Mouse (Mus musculus): Measurements from ENCODE around the gene Ambra1.

Gene Ambra1

GRCm38 (mm10) chr2:91921181-91921789, 191.4 kb downstream of the Ambra1 start:
- in situ Hi-C loops (cut with MboI, MseI), result no loop called here

DNA sequence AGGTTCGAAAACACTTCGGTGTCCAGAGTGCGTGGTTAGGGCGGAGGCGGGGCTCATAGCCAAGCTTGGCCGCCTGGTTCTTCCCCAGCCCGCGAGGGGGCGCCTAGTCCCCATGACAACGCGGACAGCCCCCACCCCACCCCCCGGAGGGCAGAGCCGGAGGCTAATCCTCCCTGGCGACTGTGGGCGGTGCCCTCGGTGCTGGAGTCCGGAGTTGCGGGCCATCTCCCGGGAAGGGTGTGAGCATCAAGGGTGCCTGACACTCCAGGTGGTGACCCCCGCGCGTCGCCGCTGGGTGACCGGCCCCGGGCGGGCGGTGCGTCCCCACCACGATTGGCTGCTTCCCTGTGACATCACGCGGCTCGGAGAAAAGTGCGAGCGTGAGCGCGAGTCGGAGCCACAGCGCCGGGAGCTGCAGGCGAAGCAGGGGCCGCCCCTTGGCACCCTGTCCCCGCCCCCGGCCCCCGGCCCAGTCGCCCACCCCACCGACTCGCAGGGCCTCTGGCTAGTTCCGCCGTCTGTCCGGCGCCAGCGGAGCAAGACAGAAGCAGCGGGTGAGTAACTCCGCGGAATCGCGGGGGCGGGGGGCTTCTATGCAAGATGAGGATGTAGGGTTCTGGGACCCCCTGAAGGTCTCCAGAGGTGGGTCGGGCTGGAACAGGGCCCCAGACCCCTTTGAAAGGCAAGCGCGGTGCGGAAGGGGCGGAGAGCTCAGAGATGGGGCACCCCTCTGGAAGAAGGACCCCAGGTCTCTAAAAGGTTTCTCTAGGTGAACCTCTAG, 192.0 kb downstream of the Ambra1 start:
- in situ Hi-C loops (cut with MboI, MseI), result no loop called here

DNA sequence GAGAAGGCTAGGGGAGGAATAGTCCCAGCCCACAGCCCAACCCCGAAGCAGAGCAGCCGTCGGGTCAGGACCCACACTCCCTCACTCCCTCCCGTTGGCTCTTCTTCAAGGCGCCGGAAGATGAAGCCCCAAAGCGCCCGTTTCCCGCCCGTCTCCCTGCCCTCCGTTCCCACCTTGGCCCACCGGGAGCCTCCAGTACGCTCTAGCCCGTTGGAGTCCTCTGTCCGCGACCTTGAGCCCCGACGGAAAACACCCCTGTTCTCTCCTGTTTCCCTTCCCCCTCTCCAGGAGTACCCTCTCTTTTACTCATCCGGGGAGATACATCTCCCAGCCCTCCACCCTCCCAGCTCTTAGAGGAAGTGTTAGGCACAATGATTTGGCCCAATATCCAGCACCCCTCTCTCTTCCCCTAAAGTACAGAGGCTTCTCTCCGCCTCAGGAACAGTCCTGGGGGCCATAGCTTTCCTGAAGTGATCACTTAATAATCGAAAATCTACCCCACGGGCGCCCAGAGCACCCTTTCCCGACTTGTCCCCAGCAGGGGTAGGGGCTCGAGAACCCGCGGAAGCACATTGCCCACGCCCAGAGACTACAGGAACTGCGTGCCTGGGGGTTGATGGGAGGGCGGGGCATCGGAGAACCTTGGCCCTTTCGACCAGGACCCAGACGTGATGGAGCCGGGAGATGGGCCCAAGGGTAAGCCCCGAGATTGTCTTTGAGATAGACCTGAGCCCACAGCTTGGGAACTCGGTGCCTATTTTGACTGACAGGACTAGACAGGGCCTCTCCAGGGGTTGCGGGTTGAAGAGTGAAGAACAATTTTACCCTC, 192.9 kb downstream of the Ambra1 start:
- in situ Hi-C loops (cut with MboI, MseI), result no loop called here

DNA sequence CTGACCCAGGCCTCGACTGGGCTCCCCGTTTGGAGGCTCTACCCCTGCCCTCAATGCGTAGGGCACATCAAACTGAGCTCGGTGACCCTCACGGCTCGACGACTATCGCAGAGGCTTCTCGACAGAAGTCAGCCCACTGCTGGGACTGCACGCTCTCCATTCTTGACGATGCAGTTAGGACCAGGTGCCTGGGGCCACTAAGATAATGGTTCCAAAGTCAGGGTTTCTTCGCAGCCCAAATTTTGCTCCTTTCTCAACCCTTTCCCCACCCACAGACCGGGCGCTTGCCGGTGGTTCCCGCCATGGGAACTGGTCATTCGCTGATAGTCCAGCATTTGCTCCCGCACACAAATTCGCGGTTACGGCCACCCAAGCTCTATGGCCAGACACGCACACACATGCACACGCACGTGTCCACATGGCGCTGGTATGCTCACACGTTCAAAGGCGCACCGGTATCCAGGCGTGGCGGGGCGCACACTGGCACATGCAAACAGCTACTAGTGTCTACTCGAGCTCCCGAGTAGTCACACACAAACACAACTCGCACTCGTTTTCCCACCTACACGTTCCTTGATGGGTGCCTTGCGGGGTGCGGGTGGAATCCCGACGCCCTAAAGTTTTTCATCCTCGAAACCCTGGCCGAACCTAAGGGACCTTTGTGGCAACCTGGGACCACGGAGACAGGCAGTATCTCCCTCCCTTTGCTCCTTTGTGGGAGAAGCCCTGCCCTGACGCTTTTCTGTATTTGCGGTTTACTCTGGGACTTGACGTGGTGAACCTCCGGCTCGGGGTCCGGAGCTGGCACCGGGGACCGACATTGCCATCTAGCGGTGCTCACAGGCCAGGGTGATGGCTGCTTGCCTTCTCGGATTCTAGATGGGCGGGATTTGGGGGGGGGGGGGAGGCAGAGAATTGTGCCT, 193.7 kb downstream of the Ambra1 start:
- in situ Hi-C loops (cut with MboI, MseI), result no loop called here

- in situ Hi-C loops (cut with MboI, MseI), result loop anchor here (5.0 kb wide), 1 partner anchor 142 kb away; no protein-coding TSS in a partner anchor
Observed at GRCm38 (mm10) chr2:91924726-91925125, 194.8 kb downstream of the Ambra1 start.

DNA sequence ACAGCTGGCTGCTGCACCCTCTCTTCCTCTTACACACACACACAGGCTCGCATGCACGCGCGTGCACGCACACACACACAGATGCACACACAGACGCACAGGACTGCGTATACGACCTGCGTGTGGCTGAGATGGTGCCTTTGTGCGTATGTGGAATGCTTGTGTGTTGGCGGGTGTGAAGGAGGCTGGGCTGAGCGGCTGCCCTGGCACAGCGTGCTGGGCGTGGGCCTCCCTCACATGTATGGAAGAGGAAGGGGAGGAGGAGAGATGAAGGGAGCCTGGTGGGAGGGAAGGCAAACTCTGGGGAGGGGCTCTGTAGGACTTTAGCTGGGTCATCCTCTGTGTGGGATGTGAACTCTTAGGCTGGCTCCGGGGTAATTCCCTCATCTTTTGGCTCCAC, 195.5 kb downstream of the Ambra1 start:
- in situ Hi-C loops (cut with MboI, MseI), result loop anchor here (5.0 kb wide), 1 partner anchor 143 kb away; no protein-coding TSS in a partner anchor

DNA sequence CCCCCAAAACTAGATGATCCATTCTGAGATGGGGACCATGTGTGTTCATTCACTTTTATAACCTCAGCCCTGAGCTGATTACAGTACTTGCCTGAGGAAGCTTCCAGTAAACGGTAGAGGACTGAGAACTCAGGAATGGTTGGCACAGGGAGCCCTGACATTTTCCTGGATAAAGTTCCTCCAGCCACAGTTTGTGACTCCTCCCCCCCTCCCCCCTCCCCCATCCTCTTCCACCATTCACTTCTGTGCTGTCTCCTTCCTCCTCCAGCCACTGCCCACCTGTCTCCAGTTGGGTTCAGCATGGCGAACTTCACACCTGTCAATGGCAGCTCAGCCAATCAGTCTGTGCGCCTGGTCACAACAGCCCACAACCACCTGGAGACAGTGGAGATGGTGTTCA, 197.0 kb downstream of the Ambra1 start, which contains the start of gene Chrm4:
Gene Chrm4, plus strand, starts transcription at position 301 of the 400 bp plus-strand sequence.
- in situ Hi-C loops (cut with MboI, MseI), result loop anchor here (5.0 kb wide), 1 partner anchor 145 kb away; no protein-coding TSS in a partner anchor

DNA sequence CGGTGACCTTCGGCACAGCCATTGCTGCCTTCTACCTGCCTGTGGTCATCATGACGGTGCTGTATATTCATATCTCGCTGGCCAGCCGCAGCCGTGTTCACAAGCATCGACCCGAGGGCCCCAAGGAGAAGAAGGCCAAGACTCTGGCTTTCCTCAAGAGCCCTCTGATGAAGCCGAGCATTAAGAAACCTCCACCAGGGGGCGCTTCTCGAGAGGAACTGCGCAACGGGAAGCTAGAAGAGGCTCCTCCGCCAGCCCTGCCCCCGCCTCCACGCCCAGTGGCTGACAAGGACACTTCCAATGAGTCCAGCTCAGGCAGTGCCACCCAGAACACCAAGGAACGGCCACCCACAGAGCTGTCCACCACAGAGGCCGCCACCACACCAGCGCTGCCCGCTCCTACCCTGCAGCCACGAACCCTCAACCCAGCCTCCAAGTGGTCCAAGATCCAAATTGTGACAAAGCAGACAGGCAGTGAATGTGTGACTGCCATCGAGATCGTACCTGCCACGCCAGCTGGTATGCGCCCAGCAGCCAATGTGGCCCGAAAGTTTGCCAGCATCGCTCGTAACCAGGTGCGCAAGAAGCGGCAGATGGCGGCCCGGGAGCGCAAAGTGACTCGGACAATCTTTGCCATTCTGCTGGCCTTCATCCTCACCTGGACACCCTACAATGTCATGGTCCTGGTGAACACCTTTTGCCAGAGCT, 198.0 kb downstream of the Ambra1 start:
- in situ Hi-C loops (cut with MboI, MseI), result loop anchor here (5.0 kb wide), 1 partner anchor 146 kb away; no protein-coding TSS in a partner anchor

- in situ Hi-C loops (cut with MboI, MseI), result loop anchor here (5.0 kb wide), 1 partner anchor 146 kb away; no protein-coding TSS in a partner anchor
Observed at GRCm38 (mm10) chr2:91928534-91929350, 198.8 kb downstream of the Ambra1 start.

- in situ Hi-C loops (cut with MboI, MseI), result loop anchor here (5.0 kb wide), 1 partner anchor 147 kb away; no protein-coding TSS in a partner anchor
Observed at GRCm38 (mm10) chr2:91929455-91929854, 199.5 kb downstream of the Ambra1 start.

- in situ Hi-C loops (cut with MboI, MseI), result loop anchor here (5.0 kb wide), 1 partner anchor 148 kb away; no protein-coding TSS in a partner anchor
Observed at GRCm38 (mm10) chr2:91929936-91930335, 200.0 kb downstream of the Ambra1 start.

GRCm38 (mm10) chr2:91930761-91931291, 200.9 kb downstream of the Ambra1 start:
- in situ Hi-C loops (cut with MboI, MseI), result no loop called here

- in situ Hi-C loops (cut with MboI, MseI), result no loop called here
Observed at GRCm38 (mm10) chr2:91931328-91932159, 201.6 kb downstream of the Ambra1 start.

DNA sequence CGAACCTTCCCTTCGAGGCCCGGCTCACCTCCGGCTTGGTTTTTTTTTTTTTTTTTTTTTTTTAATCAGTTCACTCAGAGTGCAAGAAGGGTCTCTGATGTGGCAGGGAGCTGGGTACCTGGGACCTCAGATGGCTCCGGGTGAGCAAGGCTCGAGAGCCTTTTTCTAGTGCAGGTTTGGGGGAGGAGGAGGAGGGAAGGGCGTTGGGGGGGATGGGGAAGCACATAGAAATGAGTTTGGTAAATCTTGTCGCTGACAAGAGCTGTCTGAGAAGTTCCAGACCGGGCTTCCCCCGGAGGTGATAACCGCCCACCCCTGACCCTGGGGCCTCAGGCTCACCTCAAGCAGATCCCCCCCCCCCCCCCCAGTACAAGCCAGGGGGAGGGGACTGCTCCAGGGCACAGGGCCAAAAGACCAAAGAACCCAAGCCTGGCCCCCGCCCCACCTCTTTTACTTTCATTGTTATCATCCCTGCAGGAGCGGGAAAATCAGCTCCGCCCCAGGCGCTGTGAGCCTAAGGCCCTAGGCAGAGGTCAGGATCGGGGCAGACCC, 202.3 kb downstream of the Ambra1 start, which contains the start of gene Mdk:
Gene Mdk, minus strand, starts transcription at position 138 of the 552 bp plus-strand sequence.
- in situ Hi-C loops (cut with MboI, MseI), result no loop called here

DNA sequence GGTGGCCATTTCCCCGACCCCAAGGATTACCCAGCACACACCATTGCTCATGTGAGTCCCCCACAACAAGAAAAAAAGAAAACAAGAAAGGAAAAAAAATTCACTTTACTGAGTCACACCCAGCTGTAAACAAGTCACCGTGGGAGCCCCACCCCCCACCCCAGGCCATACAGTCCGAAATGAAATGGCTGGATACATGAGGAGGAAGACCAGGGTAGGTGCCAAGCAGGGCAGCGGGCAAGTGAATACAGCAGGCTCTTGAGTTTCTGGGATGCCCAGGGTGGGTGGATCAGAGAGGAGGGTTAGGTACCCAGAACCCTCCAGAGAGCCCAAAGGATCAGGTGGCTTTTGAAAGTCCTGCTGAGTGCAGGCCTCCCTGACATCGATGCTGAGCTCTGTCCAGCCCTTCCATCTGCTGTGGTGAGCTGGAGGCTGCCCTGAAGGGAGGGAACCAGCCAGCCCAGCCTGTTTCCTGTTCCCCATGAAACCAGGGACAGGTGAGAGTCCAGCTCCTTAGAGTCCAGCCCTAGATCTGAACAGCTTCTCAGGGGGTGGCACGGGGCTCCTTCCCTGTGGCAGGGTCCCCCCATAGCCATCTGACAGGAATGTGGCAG, 202.9 kb downstream of the Ambra1 start:
- in situ Hi-C loops (cut with MboI, MseI), result no loop called here

GRCm38 (mm10) chr2:91933471-91933870, 203.5 kb downstream of the Ambra1 start:
- in situ Hi-C loops (cut with MboI, MseI), result no loop called here

GRCm38 (mm10) chr2:91934016-91934415, 204.1 kb downstream of the Ambra1 start:
- in situ Hi-C loops (cut with MboI, MseI), result no loop called here
